Mouse (Mus musculus) limb, embryonic 11.5 days (tissue): ENCODE data around the gene Rps21. TPM values are rescaled to one million over a fixed set of nuclear protein-coding genes. Genes with fewer than 3 reads are reported as not detected.

ENCODE experiments used
- ATAC-seq: fragments of 200-750 bp; cut with Nextera tagmentation; 2 replicates; pipeline ENCODE4 v1.8.0; 2017; ENCODE audit warnings: low read depth; ENCODE audit not compliant: insufficient number of reproducible peaks, low FRiP score, low TSS enrichment
- DNase-seq: peaks from one replicate; pipeline ENCODE4 v3.0.0-alpha.2; 2015; ENCODE audit warnings: low spot score
- H3K27ac ChIP-seq: fragments of 300-500 bp; sonication (generic); replicated peaks from 2 replicates; pipeline ENCODE4 v1.5.1; 2014; ENCODE audit warnings: low read depth, mild to moderate bottlenecking, low read length
- H3K27me3 ChIP-seq: fragments of 300-500 bp; sonication (generic); 2 replicates; pipeline ENCODE4 v1.6.1; 2014; ENCODE audit warnings: mild to moderate bottlenecking, low read length, mixed read lengths; ENCODE audit not compliant: control insufficient read depth, insufficient read depth
- H3K36me3 ChIP-seq: fragments of 300-500 bp; sonication (generic); 2 replicates; pipeline ENCODE4 v1.6.1; 2014; ENCODE audit warnings: mild to moderate bottlenecking, low read length, moderate library complexity, mixed read lengths; ENCODE audit not compliant: control insufficient read depth, insufficient read depth
- H3K4me1 ChIP-seq: fragments of 300-500 bp; sonication (generic); 2 replicates; pipeline ENCODE4 v1.6.1; 2014; ENCODE audit warnings: low read length, mixed read lengths; ENCODE audit not compliant: control insufficient read depth, insufficient read depth
- H3K4me2 ChIP-seq: fragments of 300-500 bp; sonication (generic); 2 replicates; pipeline ENCODE4 v1.6.1; 2014; ENCODE audit warnings: low read depth, mild to moderate bottlenecking, moderate library complexity; ENCODE audit not compliant: severe bottlenecking
- H3K4me3 ChIP-seq: fragments of 300-500 bp; sonication (generic); 2 replicates; pipeline ENCODE4 v1.5.1; 2014; ENCODE audit warnings: low read depth, low read length
- H3K9ac ChIP-seq: fragments of 300-500 bp; sonication (generic); 2 replicates; pipeline ENCODE4 v1.6.1; 2014; ENCODE audit warnings: mild to moderate bottlenecking, low read length
- H3K9me3 ChIP-seq: fragments of 300-500 bp; sonication (generic); 2 replicates; pipeline ENCODE4 v1.6.1; 2016; ENCODE audit warnings: low read length; ENCODE audit not compliant: control insufficient read depth
- WGBS: fragments of 180-500 bp; shearing (Covaris S2); extraction: QIAGEN DNeasy Blood & Tissue Kit; methylation state at CpG from one replicate; pipeline ENCODE4 v1.1.7; 2014; 5-methylcytosine and 5-hydroxymethylcytosine counted together
- polyA plus RNA-seq: library from polyadenylated mRNA; unstranded; fragments of >200 nt; fragmentation: Nextera tagmentation; extraction: Ambion mirVana; gene quantifications from 2 replicates; pipeline ENCODE4 v1.2.1, GENCODE M21; 2014

Gene Rps21
- polyA plus RNA-seq, 1 experiment from 2014 or later, result 641 TPM

GRCm38 (mm10) chr2:180276385-180276784 is 19.2 kb downstream of the Rps21 start:
- H3K9ac ChIP-seq, result 0 out of 2 replicates have a peak overlapping the region, but pooled peaks have one; percentile 12
- ATAC-seq, result no peak
- DNase-seq, result no peak
- no peaks in the 10 kb centered on the region for H3K9me3 ChIP-seq
- no peak overlapping the region for H3K4me3 ChIP-seq
- H3K4me2 ChIP-seq, result no peak overlapping the region; the same call in 1 of the 2 replicates
- no peaks in the 10 kb centered on the region for H3K27me3 ChIP-seq
- H3K27ac ChIP-seq, result no peak overlapping the region
- H3K36me3 ChIP-seq, result no peaks in the 10 kb centered on the region
- WGBS, result 57% methylated on average over 4 of the region's 4 CpGs
- peaks cover 12% of the 10 kb centered on the region for H3K4me1 ChIP-seq

- ATAC-seq (no peak), DNase-seq (no peak)
- Histone ChIP-seq H3K27ac (no peak overlapping the region), H3K9ac (no peak overlapping the region), H3K36me3 (no peaks in the 10 kb centered on the region), H3K27me3 (no peaks in the 10 kb centered on the region), H3K4me2 (no peak overlapping the region), H3K4me3 (no peak overlapping the region), H3K9me3 (no peaks in the 10 kb centered on the region), H3K4me1 (peaks cover 9% of the 10 kb centered on the region)
- WGBS, result 81% methylated on average over 8 of the region's 8 CpGs
These were observed 19.7 kb downstream of the Rps21 start for GRCm38 (mm10) chr2:180276851-180277259.

- Histone ChIP-seq H3K4me2 (no peak overlapping the region), H3K36me3 (no peaks in the 10 kb centered on the region), H3K4me1 (no peaks in the 10 kb centered on the region), H3K27me3 (no peaks in the 10 kb centered on the region), H3K27ac (no peak overlapping the region), H3K9me3 (no peaks in the 10 kb centered on the region), H3K4me3 (no peak overlapping the region), H3K9ac (no peak overlapping the region)
- 64% methylated on average over 8 of the region's 8 CpGs for WGBS
- DNase-seq (no peak), ATAC-seq (no peak)
These were observed 20.7 kb downstream of the Rps21 start for GRCm38 (mm10) chr2:180277773-180278320.

- no peak overlapping the region for H3K9ac ChIP-seq
These were observed 22.1 kb downstream of the Rps21 start for GRCm38 (mm10) chr2:180279321-180279720.

GRCm38 (mm10) chr2:180288966-180289365 is 31.8 kb downstream of the Rps21 start:
- WGBS, result 40% methylated on average over 11 of the region's 11 CpGs
- H3K27ac ChIP-seq, result no peak overlapping the region
- ATAC-seq, result 0 out of 2 replicates have a peak, but pooled peaks have one; percentile 23

More at GRCm38 (mm10) chr2:180279321-180279720, 22.1 kb downstream of the Rps21 start:
- Histone ChIP-seq H3K4me1 (no peaks in the 10 kb centered on the region), H3K9me3 (no peaks in the 10 kb centered on the region), H3K4me2 (no peak overlapping the region), H3K36me3 (no peaks in the 10 kb centered on the region), H3K27ac (no peak overlapping the region), H3K4me3 (no peak overlapping the region), H3K27me3 (no peaks in the 10 kb centered on the region)
- no peak for ATAC-seq
- no peak for DNase-seq
- 90% methylated on average over 8 of the region's 8 CpGs for WGBS

GRCm38 (mm10) chr2:180289440-180290108 is 32.4 kb downstream of the Rps21 start, which contains the start of gene Rbbp8nl:
Gene Rbbp8nl (minus strand): TSS chr2:180289879.
- no peaks in the 10 kb centered on the region for H3K27me3 ChIP-seq
- H3K9ac ChIP-seq, result no peak within 1 kb of the TSS; the same call in 1 of the 2 replicates
- WGBS, result 45% methylated on average over 16 of the region's 16 CpGs
- DNase-seq (peak; percentile 54), ATAC-seq (no peak)
- 0 out of 2 replicates have a peak, but pooled peaks cover 4% of the 10 kb centered on the region for H3K4me1 ChIP-seq
- H3K9me3 ChIP-seq, result no peaks in the 10 kb centered on the region
- no peak within 1 kb of the TSS for H3K4me3 ChIP-seq
- no peak within 1 kb of the TSS for H3K4me2 ChIP-seq
- H3K27ac ChIP-seq, result no peak within 1 kb of the TSS
- H3K36me3 ChIP-seq, result no peaks in the 10 kb centered on the region

More at GRCm38 (mm10) chr2:180288966-180289365, 31.8 kb downstream of the Rps21 start:
- DNase-seq, result peak; percentile 40
- H3K27me3 ChIP-seq, result no peaks in the 10 kb centered on the region
- no peaks in the 10 kb centered on the region for H3K36me3 ChIP-seq
- H3K4me2 ChIP-seq, result no peak overlapping the region
- H3K4me3 ChIP-seq, result no peak overlapping the region
- 0 out of 2 replicates have a peak, but pooled peaks cover 4% of the 10 kb centered on the region for H3K4me1 ChIP-seq
- H3K9me3 ChIP-seq, result no peaks in the 10 kb centered on the region
- H3K9ac ChIP-seq, result no peak overlapping the region; the same call in 1 of the 2 replicates

GRCm38 (mm10) chr2:180290503-180290902 is 33.3 kb downstream of the Rps21 start:
- no peak overlapping the region for H3K4me2 ChIP-seq
- no peak overlapping the region; the same call in 1 of the 2 replicates for H3K9ac ChIP-seq
- no peak for ATAC-seq
- no peak for DNase-seq
- H3K4me3 ChIP-seq, result no peak overlapping the region
- 0 out of 2 replicates have a peak, but pooled peaks cover 4% of the 10 kb centered on the region for H3K4me1 ChIP-seq
- no peak overlapping the region for H3K27ac ChIP-seq
- whole genome bisulfite sequencing, result 55% methylated on average over 6 of the region's 6 CpGs
- no peaks in the 10 kb centered on the region for H3K27me3 ChIP-seq
- H3K9me3 ChIP-seq, result no peaks in the 10 kb centered on the region
- H3K36me3 ChIP-seq, result no peaks in the 10 kb centered on the region

- Histone ChIP-seq H3K9ac (no peak overlapping the region), H3K4me3 (no peak overlapping the region), H3K27me3 (no peaks in the 10 kb centered on the region), H3K36me3 (no peaks in the 10 kb centered on the region), H3K9me3 (no peaks in the 10 kb centered on the region), H3K27ac (no peak overlapping the region), H3K4me2 (no peak overlapping the region), H3K4me1 (0 out of 2 replicates have a peak, but pooled peaks cover 4% of the 10 kb centered on the region)
- ATAC-seq (no peak), DNase-seq (no peak)
- 75% methylated on average over 5 of the region's 5 CpGs for WGBS
These were observed 34.4 kb downstream of the Rps21 start for GRCm38 (mm10) chr2:180291566-180291965.
